Mouse (Mus musculus) limb, embryonic 10.5 days (tissue): ENCODE data around the gene Mapre1. TPM values are rescaled to one million over a fixed set of nuclear protein-coding genes. Genes with fewer than 3 reads are reported as not detected.

Experiments
- DNase-seq: peaks from one replicate; pipeline ENCODE4 v3.0.0-alpha.2; 2017; ENCODE audit warnings: low spot score
- H3K27ac ChIP-seq: fragments of 300-500 bp; sonication (generic); 2 replicates; pipeline ENCODE4 v1.5.1; 2016; ENCODE audit warnings: mild to moderate bottlenecking
- H3K27me3 ChIP-seq: fragments of 300-500 bp; sonication (generic); 2 replicates; pipeline ENCODE4 v1.6.1; 2016; ENCODE audit warnings: low read depth, mild to moderate bottlenecking; ENCODE audit not compliant: poor library complexity, severe bottlenecking
- H3K36me3 ChIP-seq: fragments of 300-500 bp; sonication (generic); 2 replicates; pipeline ENCODE4 v1.6.1; 2016; ENCODE audit warnings: mild to moderate bottlenecking, moderate library complexity
- H3K4me1 ChIP-seq: fragments of 300-500 bp; sonication (generic); 2 replicates; pipeline ENCODE4 v1.6.1; 2016
- H3K4me3 ChIP-seq: fragments of 300-500 bp; sonication (generic); 2 replicates; pipeline ENCODE4 v1.5.1; 2016; ENCODE audit warnings: mild to moderate bottlenecking, moderate library complexity
- H3K9me3 ChIP-seq: fragments of 300-500 bp; sonication (generic); replicated peaks from 2 replicates; pipeline ENCODE4 v1.6.1; 2016; ENCODE audit warnings: mild to moderate bottlenecking
- WGBS: fragments of 180-500 bp; shearing (Covaris S2); methylation state at CpG from one replicate; pipeline ENCODE4 v1.1.7; 2016; 5-methylcytosine and 5-hydroxymethylcytosine counted together
- polyA plus RNA-seq: library from polyadenylated mRNA; unstranded; fragments of >200 nt; fragmentation: Nextera tagmentation; extraction: Ambion mirVana; gene quantifications from 2 replicates; pipeline ENCODE4 v1.2.1, GENCODE M21; 2016

The Mapre1 gene
- polyA plus RNA-seq, 1 experiment from 2014 or later, result 256 TPM

GRCm38 (mm10) chr2:153734033-153734432, 7.0 kb upstream of the Mapre1 start:
- no peaks in the 10 kb centered on the region for H3K4me1 ChIP-seq
- 86% methylated on average over 4 of the region's 4 CpGs for WGBS
- no peak for DNase-seq
- H3K27me3 ChIP-seq, result no peaks in the 10 kb centered on the region
- H3K9me3 ChIP-seq, result no peaks in the 10 kb centered on the region
- H3K36me3 ChIP-seq, result no peaks in the 10 kb centered on the region
- no peak overlapping the region for H3K4me3 ChIP-seq
- H3K27ac ChIP-seq, result no peak overlapping the region

DNA sequence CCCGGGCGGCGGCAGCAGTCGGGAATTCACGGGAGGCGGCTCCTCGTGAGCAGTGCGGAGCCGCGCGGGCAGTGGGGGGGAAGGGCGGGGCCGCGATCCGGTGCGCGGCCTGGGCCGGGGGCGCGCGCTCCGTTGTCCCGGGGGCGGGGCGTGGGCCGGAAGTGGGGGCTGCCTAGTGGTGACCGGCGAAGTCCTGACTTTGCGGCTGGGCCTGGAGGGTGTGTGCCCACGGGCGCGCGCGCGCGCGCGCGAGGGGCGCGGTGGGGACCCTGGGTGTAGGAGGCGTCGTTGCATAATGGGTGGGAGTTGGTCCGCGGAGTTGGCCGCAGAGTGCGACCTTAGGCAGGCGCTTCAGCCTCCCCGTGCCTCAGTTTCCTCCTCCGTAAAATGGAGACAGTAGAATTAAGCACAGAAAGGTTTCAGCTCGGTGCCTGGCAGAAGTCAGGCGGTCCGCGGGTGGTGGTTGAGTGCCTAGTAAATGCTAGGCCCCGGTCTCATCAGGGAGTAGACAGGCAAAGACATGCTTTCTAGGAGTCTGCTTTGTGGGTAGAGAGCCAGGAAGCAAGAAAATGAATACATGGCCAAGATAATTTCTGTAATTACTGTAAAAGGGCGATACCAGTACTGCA, 477 bp downstream of the Mapre1 start:
- Histone ChIP-seq H3K27ac (peak overlapping the region; percentile 98), H3K4me3 (peak overlapping the region; percentile 72), H3K27me3 (no peaks in the 10 kb centered on the region), H3K9me3 (no peaks in the 10 kb centered on the region), H3K4me1 (peaks cover 23% of the 10 kb centered on the region), H3K36me3 (peaks cover 19% of the 10 kb centered on the region)
- peak; percentile 90 for DNase-seq
- WGBS, result 2% methylated on average over 56 of the region's 56 CpGs

- Histone ChIP-seq H3K9me3 (no peaks in the 10 kb centered on the region), H3K4me3 (no peak overlapping the region), H3K36me3 (peaks cover 72% of the 10 kb centered on the region), H3K27me3 (no peaks in the 10 kb centered on the region), H3K27ac (no peak overlapping the region), H3K4me1 (peaks cover 4% of the 10 kb centered on the region)
- no peak for DNase-seq
These were observed 6.9 kb downstream of the Mapre1 start for GRCm38 (mm10) chr2:153747994-153748393.

DNA sequence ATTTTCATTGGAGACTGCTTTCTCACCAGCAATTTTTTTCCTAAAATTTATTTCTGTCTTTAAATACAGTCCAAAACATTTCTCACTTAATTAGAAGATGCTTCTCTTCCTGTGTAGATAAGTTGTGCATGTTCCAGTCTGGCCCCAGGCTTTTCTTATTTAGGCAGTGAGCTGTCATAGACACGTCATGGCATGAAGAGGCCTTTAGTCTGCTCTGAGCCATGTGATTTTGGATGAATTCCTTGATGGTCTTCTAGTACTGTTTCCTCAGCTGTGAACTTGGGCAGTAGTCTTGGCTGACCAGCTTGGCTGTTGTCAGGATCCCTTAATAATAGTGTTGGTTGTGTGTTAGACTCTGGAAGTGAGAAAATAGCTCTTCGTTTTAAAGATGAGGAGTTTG, 9.3 kb downstream of the Mapre1 start:
- Histone ChIP-seq H3K36me3 (peaks cover 76% of the 10 kb centered on the region), H3K27me3 (no peaks in the 10 kb centered on the region), H3K27ac (no peak overlapping the region), H3K4me1 (no peaks in the 10 kb centered on the region; the same call in 1 of the 2 replicates), H3K9me3 (no peaks in the 10 kb centered on the region), H3K4me3 (no peak overlapping the region)
- DNase-seq, result no peak
- WGBS, result 92% methylated on average over 2 of the region's 2 CpGs

GRCm38 (mm10) chr2:153762121-153762520, 21.0 kb downstream of the Mapre1 start:
- 97% methylated on average over 5 of the region's 5 CpGs for WGBS

DNA sequence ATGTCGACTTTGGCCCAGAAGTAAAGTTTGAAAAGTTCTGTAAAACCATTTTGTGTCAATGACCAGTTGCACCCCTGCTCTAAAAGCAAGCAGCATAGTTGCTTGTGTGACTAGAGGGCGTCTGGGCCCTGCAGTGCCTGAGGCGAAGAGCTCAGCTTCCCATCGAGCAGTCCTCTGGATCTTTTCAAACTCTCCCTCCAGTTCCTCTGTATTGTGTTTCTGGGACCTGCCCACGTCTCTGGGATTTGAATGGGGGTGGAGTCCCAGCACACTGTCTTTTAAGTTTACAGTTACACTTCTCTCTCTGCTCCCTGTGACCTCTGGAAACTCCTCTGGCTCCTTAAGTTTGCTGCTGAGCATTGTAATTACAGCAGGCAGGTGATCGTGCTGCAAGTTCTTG, 26.4 kb downstream of the Mapre1 start:
- 76% methylated on average over 6 of the region's 6 CpGs for whole genome bisulfite sequencing
- no peaks in the 10 kb centered on the region for H3K27me3 ChIP-seq
- no peak overlapping the region for H3K27ac ChIP-seq
- H3K9me3 ChIP-seq, result no peaks in the 10 kb centered on the region
- DNase-seq, result no peak
- no peaks in the 10 kb centered on the region for H3K4me1 ChIP-seq
- H3K36me3 ChIP-seq, result peaks cover 90% of the 10 kb centered on the region
- no peak overlapping the region for H3K4me3 ChIP-seq

More at GRCm38 (mm10) chr2:153762121-153762520, 21.0 kb downstream of the Mapre1 start:
- H3K36me3 ChIP-seq, result peaks cover 99% of the 10 kb centered on the region
- H3K4me3 ChIP-seq, result no peak overlapping the region
- no peaks in the 10 kb centered on the region for H3K27me3 ChIP-seq
- H3K4me1 ChIP-seq, result no peaks in the 10 kb centered on the region
- no peaks in the 10 kb centered on the region for H3K9me3 ChIP-seq
- H3K27ac ChIP-seq, result no peak overlapping the region
- no peak for DNase-seq

GRCm38 (mm10) chr2:153768881-153769280, 27.8 kb downstream of the Mapre1 start:
- Histone ChIP-seq H3K27me3 (no peaks in the 10 kb centered on the region), H3K4me3 (no peak overlapping the region), H3K4me1 (no peaks in the 10 kb centered on the region), H3K27ac (no peak overlapping the region), H3K36me3 (peaks cover 83% of the 10 kb centered on the region), H3K9me3 (no peaks in the 10 kb centered on the region)
- no peak for DNase-seq
- 90% methylated on average over 2 of the region's 2 CpGs for WGBS

GRCm38 (mm10) chr2:153772950-153773349, 31.9 kb downstream of the Mapre1 start:
- Histone ChIP-seq H3K4me3 (no peak overlapping the region), H3K27me3 (no peaks in the 10 kb centered on the region), H3K9me3 (no peaks in the 10 kb centered on the region), H3K27ac (no peak overlapping the region), H3K4me1 (no peaks in the 10 kb centered on the region), H3K36me3 (peaks cover 43% of the 10 kb centered on the region)
- 94% methylated on average over 4 of the region's 4 CpGs for WGBS
- DNase-seq, result no peak

- H3K27me3 ChIP-seq, result no peaks in the 10 kb centered on the region
- H3K36me3 ChIP-seq, result peaks cover 21% of the 10 kb centered on the region
- H3K9me3 ChIP-seq, result no peaks in the 10 kb centered on the region
- DNase-seq, result no peak
- H3K4me3 ChIP-seq, result no peak overlapping the region
- no peak overlapping the region for H3K27ac ChIP-seq
- peaks cover 12% of the 10 kb centered on the region for H3K4me1 ChIP-seq
- WGBS, result 97% methylated on average over 4 of the region's 4 CpGs
These were observed 34.4 kb downstream of the Mapre1 start for GRCm38 (mm10) chr2:153775472-153775871.

GRCm38 (mm10) chr2:153778638-153779362, 37.7 kb downstream of the Mapre1 start:
- DNase-seq, result peak; percentile 80
- 15% methylated on average over 24 of the region's 24 CpGs for WGBS
- Histone ChIP-seq H3K9me3 (no peaks in the 10 kb centered on the region), H3K36me3 (no peaks in the 10 kb centered on the region), H3K4me3 (peak overlapping the region; percentile 50), H3K4me1 (peaks cover 12% of the 10 kb centered on the region), H3K27ac (no peak overlapping the region; the same call in 1 of the 2 replicates), H3K27me3 (no peaks in the 10 kb centered on the region)

DNA sequence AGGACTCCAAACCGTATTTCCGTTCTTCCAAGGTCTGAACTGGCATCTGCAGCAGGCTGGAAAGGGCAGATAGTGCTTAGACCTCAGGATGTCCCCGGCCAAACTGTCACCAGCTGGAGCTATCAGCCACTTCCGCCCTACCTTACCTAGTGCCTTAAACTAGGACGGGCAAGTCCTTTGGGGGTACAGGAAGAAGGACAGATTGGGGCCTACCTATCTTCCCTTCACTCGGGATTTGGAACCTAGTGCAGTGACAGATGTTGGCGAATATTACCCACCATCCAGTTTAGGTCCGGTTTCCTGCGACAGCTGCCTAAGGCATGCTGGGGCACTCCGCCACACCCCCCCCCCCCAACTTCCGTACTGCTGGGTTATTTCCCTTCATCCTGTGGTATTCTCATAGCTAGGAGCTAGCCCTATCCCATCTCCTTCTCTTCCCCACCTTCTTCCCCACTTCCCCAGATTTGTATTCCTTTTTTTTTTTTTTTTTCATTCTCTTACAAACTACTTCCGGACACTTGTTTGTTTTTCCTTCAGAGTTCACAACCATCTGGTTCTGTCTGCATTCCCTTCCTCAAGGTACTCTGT, 38.4 kb downstream of the Mapre1 start, which contains the start of gene Efcab8:
Gene Efcab8, plus strand, starts transcription at position 538 of the 588 bp plus-strand sequence.
- DNase-seq, result no peak
- H3K27me3 ChIP-seq, result no peaks in the 10 kb centered on the region
- 53% methylated on average over 12 of the region's 12 CpGs for WGBS
- no peaks in the 10 kb centered on the region for H3K36me3 ChIP-seq
- H3K4me3 ChIP-seq, result peak within 1 kb of the TSS; percentile 50
- H3K27ac ChIP-seq, result no peak within 1 kb of the TSS; the same call in 1 of the 2 replicates
- H3K4me1 ChIP-seq, result peaks cover 12% of the 10 kb centered on the region
- H3K9me3 ChIP-seq, result no peaks in the 10 kb centered on the region

GRCm38 (mm10) chr2:153781181-153781580, 40.1 kb downstream of the Mapre1 start:
- Histone ChIP-seq H3K27me3 (no peaks in the 10 kb centered on the region), H3K9me3 (no peaks in the 10 kb centered on the region), H3K4me1 (peaks cover 12% of the 10 kb centered on the region), H3K27ac (no peak overlapping the region), H3K4me3 (no peak overlapping the region), H3K36me3 (no peaks in the 10 kb centered on the region)
- DNase-seq, result no peak
- WGBS, result 88% methylated on average over 4 of the region's 4 CpGs

DNA sequence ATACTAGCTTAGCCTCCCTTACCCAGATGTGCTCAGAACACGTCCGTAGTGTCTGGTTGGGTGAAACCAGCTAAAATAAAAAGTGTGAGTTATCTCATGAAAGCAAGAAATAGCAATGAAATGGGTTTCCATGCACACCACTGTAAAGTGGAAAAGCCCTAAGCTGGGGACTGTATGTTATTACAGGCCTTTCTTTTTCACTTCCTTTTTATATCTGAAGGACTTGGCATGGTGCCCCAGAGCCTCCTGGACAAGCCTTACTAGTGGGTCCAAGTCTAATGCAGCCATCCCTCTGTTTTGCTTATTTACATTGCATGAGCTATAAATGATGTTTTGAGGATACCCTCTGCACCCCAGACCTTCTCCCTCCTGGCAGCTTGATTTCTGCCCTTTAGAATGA, 43.6 kb downstream of the Mapre1 start:
- H3K27me3 ChIP-seq, result no peaks in the 10 kb centered on the region
- no peaks in the 10 kb centered on the region for H3K9me3 ChIP-seq
- H3K4me1 ChIP-seq, result no peaks in the 10 kb centered on the region
- H3K4me3 ChIP-seq, result no peak overlapping the region
- WGBS, result 89% methylated on average over 2 of the region's 2 CpGs
- H3K36me3 ChIP-seq, result no peaks in the 10 kb centered on the region
- DNase-seq, result no peak
- H3K27ac ChIP-seq, result no peak overlapping the region
